Mouse (Mus musculus) MEL (cell line): ENCODE results near the gene Tpsg1. TPM values are rescaled to one million over a fixed set of nuclear protein-coding genes. Genes with fewer than 3 reads are reported as not detected.

Source experiments
- DNase-seq: peaks from one replicate; pipeline ENCODE4 v3.0.0; 2011; ENCODE audit warnings: low read depth, low spot score
- H3K27ac ChIP-seq: 2 replicates; pipeline ENCODE4 v1.5.1; 2012; ENCODE audit warnings: low read depth, mild to moderate bottlenecking, control low read depth, low read length, moderate library complexity; ENCODE audit not compliant: control insufficient read depth
- H3K27me3 ChIP-seq, 2 experiments: fragments of 150-350 bp in 1 of 2; sonication (generic) in 1 of 2; 2 replicates each; pipeline ENCODE4 v1.6.1; 2012; ENCODE audit warnings: low read length in 2 of 2, mild to moderate bottlenecking in 2 of 2, improper control_type of control experiment in 1 of 2, moderate library complexity in 1 of 2; ENCODE audit not compliant: insufficient read depth in 2 of 2, control insufficient read depth in 1 of 2
- H3K36me3 ChIP-seq, 2 experiments: 2 replicates each; pipeline ENCODE4 v1.6.1; 2012 to 2014; ENCODE audit warnings: low read length in 2 of 2, improper control_type of control experiment in 1 of 2, inconsistent platforms in 1 of 2, mild to moderate bottlenecking in 1 of 2; ENCODE audit not compliant: insufficient read depth in 2 of 2, control insufficient read depth in 1 of 2
- H3K4me1 ChIP-seq, 2 experiments: fragments of 150-350 bp in 1 of 2; sonication (generic) in 1 of 2; 2 replicates each; pipeline ENCODE4 v1.6.1; 2012; ENCODE audit warnings: low read length in 2 of 2, improper control_type of control experiment in 1 of 2, mild to moderate bottlenecking in 1 of 2; ENCODE audit not compliant: insufficient read depth in 2 of 2, control insufficient read depth in 1 of 2
- H3K4me3 ChIP-seq, 2 experiments: fragments of 150-350 bp in 1 of 2; sonication (generic) in 1 of 2; 2 replicates each; pipeline ENCODE4 v1.5.1; 2012; ENCODE audit warnings: low read depth in 2 of 2, low read length in 2 of 2, mild to moderate bottlenecking in 2 of 2, moderate library complexity in 2 of 2, control low read depth in 1 of 2, improper control_type of control experiment in 1 of 2; ENCODE audit not compliant: control insufficient read depth in 1 of 2, insufficient read depth in 1 of 2
- H3K79me2 ChIP-seq: 2 replicates; pipeline ENCODE4 v1.6.1; 2012; ENCODE audit warnings: mild to moderate bottlenecking, low read length, moderate library complexity; ENCODE audit not compliant: control insufficient read depth, poor library complexity, insufficient read depth
- H3K9ac ChIP-seq: 2 replicates; pipeline ENCODE4 v1.6.1; 2012; ENCODE audit warnings: low read depth, mild to moderate bottlenecking, control low read depth, low read length, moderate library complexity; ENCODE audit not compliant: control insufficient read depth, poor library complexity, severe bottlenecking
- H3K9me3 ChIP-seq: fragments of 150-350 bp; sonication (generic); replicated peaks from 2 replicates; pipeline ENCODE4 v1.6.1; 2012; ENCODE audit warnings: mild to moderate bottlenecking, low read length, improper control_type of control experiment, moderate library complexity; ENCODE audit not compliant: insufficient read depth
- CHD1 ChIP-seq: IDR thresholded peaks from 2 replicates; pipeline ENCODE4 v1.6.1; 2012; ENCODE audit warnings: low read depth, mild to moderate bottlenecking, inconsistent platforms, low read length, improper control_type of control experiment
- CHD2 ChIP-seq: IDR thresholded peaks from 2 replicates; pipeline ENCODE4 v1.6.1; 2011; ENCODE audit warnings: low read length, improper control_type of control experiment
- CTCF ChIP-seq, 3 experiments: IDR thresholded peaks in 2 of 3; conservative IDR thresholded peaks in 1 of 3; 2 replicates each; pipeline ENCODE4 v1.5.1; 2011 to 2012; ENCODE audit warnings: low read length in 3 of 3, low read depth in 2 of 3, mild to moderate bottlenecking in 2 of 3, improper control_type of control experiment in 1 of 3, inconsistent platforms in 1 of 3, mixed read lengths in 1 of 3, moderate library complexity in 1 of 3; ENCODE audit not compliant: control insufficient read depth in 1 of 3, insufficient read depth in 1 of 3, poor library complexity in 1 of 3, severe bottlenecking in 1 of 3
- ELF1 ChIP-seq: IDR thresholded peaks from 2 replicates; pipeline ENCODE4 v1.6.1; 2014; ENCODE audit warnings: low read depth, mild to moderate bottlenecking, inconsistent platforms, low read length, improper control_type of control experiment, moderate library complexity
- ETS1 ChIP-seq: IDR thresholded peaks from 2 replicates; pipeline ENCODE4 v1.6.1; 2012; ENCODE audit warnings: low read depth, mild to moderate bottlenecking, inconsistent platforms, low read length, improper control_type of control experiment, moderate library complexity
- GATA1 ChIP-seq: IDR thresholded peaks from 2 replicates; pipeline ENCODE4 v1.6.1; 2011; ENCODE audit warnings: low read depth, low read length, improper control_type of control experiment
- KAT2A ChIP-seq: conservative IDR thresholded peaks from 2 replicates; pipeline ENCODE4 v1.6.1; 2012; ENCODE audit warnings: low read depth, low read length, improper control_type of control experiment, inconsistent platforms
- MAFK ChIP-seq: IDR thresholded peaks from 2 replicates; pipeline ENCODE4 v1.6.1; 2011; ENCODE audit warnings: low read depth, mild to moderate bottlenecking, low read length, improper control_type of control experiment, borderline replicate concordance
- MAX ChIP-seq: IDR thresholded peaks from 2 replicates; pipeline ENCODE4 v1.6.1; 2011; ENCODE audit warnings: low read length, improper control_type of control experiment
- MAZ ChIP-seq: IDR thresholded peaks from 2 replicates; pipeline ENCODE4 v1.6.1; 2012; ENCODE audit warnings: low read depth, mild to moderate bottlenecking, inconsistent platforms, low read length, improper control_type of control experiment
- MEF2A ChIP-seq: IDR thresholded peaks from 2 replicates; pipeline ENCODE4 v1.6.1; 2014; ENCODE audit warnings: low read depth, mild to moderate bottlenecking, inconsistent platforms, low read length, improper control_type of control experiment; ENCODE audit not compliant: poor library complexity, insufficient replicate concordance, severe bottlenecking; ENCODE audit errors: extremely low read depth
- MYB ChIP-seq: IDR thresholded peaks from 2 replicates; pipeline ENCODE4 v1.6.1; 2011; ENCODE audit warnings: mild to moderate bottlenecking, low read depth, low read length, improper control_type of control experiment
- MYC ChIP-seq: IDR thresholded peaks from 2 replicates; pipeline ENCODE4 v1.6.1; 2011; ENCODE audit warnings: low read depth, mild to moderate bottlenecking, low read length, improper control_type of control experiment, moderate library complexity
- NELFE ChIP-seq: IDR thresholded peaks from 2 replicates; pipeline ENCODE4 v1.6.1; 2011; ENCODE audit warnings: low read depth, low read length, improper control_type of control experiment
- POLR2A ChIP-seq, 2 experiments: IDR thresholded peaks; 2 replicates each; pipeline ENCODE4 v1.6.1; 2011 to 2012; ENCODE audit warnings: low read length in 2 of 2, mild to moderate bottlenecking in 2 of 2, control low read depth in 1 of 2, improper control_type of control experiment in 1 of 2, low read depth in 1 of 2, moderate library complexity in 1 of 2; ENCODE audit not compliant: control insufficient read depth in 1 of 2, insufficient read depth in 1 of 2, poor library complexity in 1 of 2
- RAD21 ChIP-seq: IDR thresholded peaks from 2 replicates; pipeline ENCODE4 v1.6.1; 2011; ENCODE audit warnings: mild to moderate bottlenecking, low read depth, low read length, improper control_type of control experiment
- SMC3 ChIP-seq: IDR thresholded peaks from 2 replicates; pipeline ENCODE4 v1.6.1; 2011; ENCODE audit warnings: low read depth, low read length, improper control_type of control experiment
- TAL1 ChIP-seq: IDR thresholded peaks from 2 replicates; pipeline ENCODE4 v1.6.1; 2012; ENCODE audit warnings: mild to moderate bottlenecking, inconsistent platforms, low read length, moderate library complexity, mixed read lengths
- TCF12 ChIP-seq: IDR thresholded peaks from 2 replicates; pipeline ENCODE4 v1.6.1; 2014; ENCODE audit warnings: low read depth, mild to moderate bottlenecking, inconsistent platforms, low read length, improper control_type of control experiment, moderate library complexity
- USF2 ChIP-seq, 2 experiments: IDR thresholded peaks; 2 replicates each; pipeline ENCODE4 v1.6.1; 2011 to 2012; ENCODE audit warnings: improper control_type of control experiment in 2 of 2, low read length in 2 of 2, borderline replicate concordance in 1 of 2, inconsistent platforms in 1 of 2, low read depth in 1 of 2, mild to moderate bottlenecking in 1 of 2; ENCODE audit not compliant: insufficient read depth in 1 of 2
- ZC3H11A ChIP-seq: IDR thresholded peaks from 2 replicates; pipeline ENCODE4 v1.6.1; 2012; ENCODE audit warnings: low read depth, mild to moderate bottlenecking, inconsistent platforms, low read length, improper control_type of control experiment
- polyA plus RNA-seq, 2 experiments: library from polyadenylated mRNA; stranded (reverse) in 1 of 2; unstranded in 1 of 2; fragments of >175 nt in 1 of 2; fragments of >200 nt in 1 of 2; gene quantifications; 2 replicates each; pipeline versions ENCODE4 v1.2.1 to v1.2.4; 2012; ENCODE audit warnings: low replicate concordance in 2 of 2, low read depth in 1 of 2; ENCODE audit not compliant: insufficient read length in 2 of 2, insufficient read depth in 1 of 2, missing spikeins in 1 of 2
- total RNA-seq: library from RNA; depleted of rRNA; stranded (reverse); fragments of 300-350 nt; gene quantifications from 2 replicates; pipeline ENCODE4 v1.2.3, GENCODE M21; 2012

Tpsg1 gene
- total and polyA plus RNA-seq, 3 experiments, result not detected

DNA sequence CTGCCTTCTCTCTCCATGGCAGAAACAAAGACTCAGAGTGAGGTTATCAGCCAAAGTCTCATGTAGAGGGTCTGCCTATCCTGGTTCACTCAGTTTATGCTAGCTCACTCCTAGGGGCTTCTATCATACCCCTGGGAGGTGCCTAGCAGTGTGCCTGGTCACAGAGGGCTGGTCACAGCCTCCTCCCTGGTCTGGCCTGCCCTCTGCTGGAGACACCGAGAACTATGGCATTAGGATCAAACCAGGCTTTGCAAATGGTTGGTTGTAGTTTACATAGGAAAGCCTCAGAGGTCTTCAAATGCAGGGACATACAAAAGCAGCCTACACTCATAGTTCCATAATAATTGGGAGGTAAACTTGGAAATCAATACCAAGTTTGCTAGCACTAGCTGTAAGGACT, 5.3 kb upstream of the Tpsg1 start:
- Histone ChIP-seq H3K4me1 (no peaks in the 10 kb centered on the region), H3K79me2 (no peaks in the 10 kb centered on the region), H3K27ac (no peak overlapping the region), H3K27me3 (peaks cover 5 to 8% of the 10 kb centered on the region in 2 experiments), H3K9me3 (no peaks in the 10 kb centered on the region), H3K9ac (no peak overlapping the region), H3K36me3 (no peaks in the 10 kb centered on the region), H3K4me3 (no peak overlapping the region)
- TF ChIP-seq SMC3, result peak; percentile 84
- no peak for TF ChIP-seq CHD1
- peak; percentile 52 to 78 (median 70) for TF ChIP-seq CTCF (IDR thresholded peaks at IDR 0.05 in 2 of 3, conservative IDR thresholded peaks at IDR 0.05 in 1 of 3; ENCODE audit: control insufficient read depth in 1 of 3, insufficient read depth in 1 of 3, low read depth in 2 of 3, low read length in 3 of 3, poor library complexity in 1 of 3, severe bottlenecking in 1 of 3)
- TF ChIP-seq KAT2A, result no peak
- TF ChIP-seq RAD21, result peak; percentile 78
- peak; percentile 66 for TF ChIP-seq ZC3H11A
- DNase-seq, result peak; percentile 43

DNA sequence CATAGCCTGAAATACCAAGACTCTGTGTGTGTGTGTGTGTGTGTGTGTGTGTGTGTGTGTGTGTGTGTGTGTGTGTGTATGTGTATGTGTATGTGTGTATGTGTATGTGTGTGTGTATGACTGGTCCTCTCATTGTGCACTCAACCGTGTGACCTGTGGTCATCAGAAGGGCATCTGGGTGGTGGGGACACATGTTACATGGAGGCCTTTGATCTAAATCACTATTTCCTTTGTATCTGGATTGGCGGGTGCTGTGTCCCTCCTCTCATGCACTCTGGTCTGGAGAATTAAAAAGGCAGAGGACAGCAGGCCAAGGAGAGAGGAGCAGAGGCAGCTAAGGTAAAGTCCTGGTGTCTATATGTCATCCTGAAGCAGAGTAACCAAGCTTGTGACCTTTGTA, 3.1 kb upstream of the Tpsg1 start, which contains the start of gene Tpsb2:
Gene Tpsb2, plus strand, starts transcription at position 301 of the 400 bp plus-strand sequence.
- Histone ChIP-seq H3K36me3 (no peaks in the 10 kb centered on the region), H3K27me3 (peaks cover 0 to 2% of the 10 kb centered on the region in 2 experiments; a peak in 3 of 4 replicates)
- TF ChIP-seq NELFE, result no peak
- no peak for TF ChIP-seq MAFK
- no peak for TF ChIP-seq ETS1
- no peak for TF ChIP-seq ZC3H11A
- no peak for TF ChIP-seq MAZ
- no peak for TF ChIP-seq MYB
- TF ChIP-seq ELF1, result no peak
- TF ChIP-seq GATA1, result no peak
- no peak for TF ChIP-seq CHD2
- TF ChIP-seq TAL1, result no peak
- TF ChIP-seq POLR2A (IDR thresholded peaks at IDR 0.05; ENCODE audit: control insufficient read depth in 1 of 2, insufficient read depth in 1 of 2, low read depth in 1 of 2, low read length in 2 of 2, poor library complexity in 1 of 2), result no peak
- TF ChIP-seq MEF2A, result no peak
- TF ChIP-seq TCF12, result no peak
- no peak for TF ChIP-seq MAX
- no peak for TF ChIP-seq MYC
- TF ChIP-seq SMC3, result no peak
- TF ChIP-seq USF2 (IDR thresholded peaks at IDR 0.05; ENCODE audit: borderline replicate concordance in 1 of 2, insufficient read depth in 1 of 2, low read depth in 1 of 2, low read length in 2 of 2), result no peak

More for the DNA sequence above, 3.1 kb upstream of the Tpsg1 start, which contains the start of gene Tpsb2:
- Histone ChIP-seq H3K79me2 (no peaks in the 10 kb centered on the region), H3K4me3 (no peak within 1 kb of the TSS), H3K4me1 (no peaks in the 10 kb centered on the region), H3K27ac (no peak within 1 kb of the TSS), H3K9me3 (no peaks in the 10 kb centered on the region), H3K9ac (no peak within 1 kb of the TSS)
- DNase-seq, result no peak
